Mouse (Mus musculus): ENCODE measurements around the gene Arih2. TPM values are rescaled to one million over a fixed set of nuclear protein-coding genes. Genes with fewer than 3 reads are reported as not detected.
A peak's percentile ranks its signal among the peaks of the same experiment; 100 is the strongest.

Gene Arih2
- total RNA-seq, 2 experiments from 2014 or later, result 47.3 to 51.1 TPM

DNA sequence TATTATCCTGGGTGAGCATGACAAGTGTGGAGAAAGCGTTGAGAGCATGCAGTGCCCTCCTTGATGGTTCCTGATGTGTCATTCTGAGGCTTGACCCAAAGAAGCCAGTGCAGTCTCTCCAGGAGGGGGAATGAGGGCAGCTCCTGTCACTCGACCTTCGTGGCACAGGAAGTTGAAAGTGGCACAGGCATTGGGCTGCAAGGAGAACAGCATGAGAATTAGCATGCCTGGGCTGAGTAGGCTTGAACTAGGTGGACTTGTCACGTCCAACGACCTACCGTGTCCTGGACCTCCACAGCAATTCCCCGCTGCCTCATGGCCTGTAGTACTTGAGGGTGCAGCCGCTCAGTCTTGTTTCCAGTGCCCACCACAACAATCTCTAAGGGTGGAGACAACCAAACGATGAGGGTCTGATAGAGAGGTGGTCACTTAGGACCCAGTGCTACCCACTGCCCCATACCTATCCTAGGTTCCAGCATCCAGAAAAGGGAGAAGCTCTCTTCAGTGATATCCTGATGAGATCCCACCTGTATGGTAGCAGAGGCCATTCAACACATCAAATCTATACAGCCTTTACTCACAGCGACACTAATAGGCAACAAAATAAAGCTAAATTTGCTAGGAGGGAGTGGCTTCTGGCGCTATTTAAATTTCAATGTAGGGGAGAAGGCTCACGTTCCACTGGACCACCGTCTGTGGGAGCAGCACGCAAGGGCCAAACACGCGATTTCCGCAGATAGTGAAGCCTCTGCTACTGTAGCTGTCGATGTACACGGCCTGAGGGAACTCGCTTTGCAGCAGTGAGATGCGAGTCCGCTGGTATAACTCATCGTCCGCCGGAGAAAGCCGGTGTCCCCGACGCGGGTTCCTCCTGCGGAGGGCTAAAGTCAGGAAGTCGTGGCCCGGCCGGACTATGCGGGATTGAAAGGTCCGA lies 83.0 kb downstream of the Arih2 start:
- DNase-seq (ENCODE audit: low spot score in 2 of 2), result peak in 1 of 2 experiments; percentile 17

DNA sequence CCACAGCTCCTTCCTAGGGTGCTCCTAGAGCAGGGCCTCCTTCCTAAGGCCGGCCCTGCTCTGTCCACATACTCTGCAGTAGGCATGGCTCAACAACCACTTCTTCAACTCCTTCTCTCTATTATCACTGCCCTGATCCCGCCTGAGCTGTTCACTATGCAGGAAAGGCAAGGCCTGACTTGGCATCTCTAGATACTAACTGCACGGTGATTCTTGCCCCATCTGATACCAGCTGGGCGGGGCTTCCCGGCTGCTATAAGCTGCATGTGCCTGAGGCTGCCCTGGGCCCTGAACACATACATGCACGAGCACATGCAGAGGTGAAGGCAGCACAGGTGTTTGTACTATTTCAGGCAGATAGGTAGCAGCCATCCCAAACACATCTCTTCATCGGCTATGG lies 85.1 kb downstream of the Arih2 start:
- DNase-seq (ENCODE audit: low spot score in 2 of 2), result no peak

GRCm38 (mm10) chr9:108563671-108564070 lies 85.5 kb downstream of the Arih2 start:
- no peak for DNase-seq (ENCODE audit: low spot score in 2 of 2)

DNA sequence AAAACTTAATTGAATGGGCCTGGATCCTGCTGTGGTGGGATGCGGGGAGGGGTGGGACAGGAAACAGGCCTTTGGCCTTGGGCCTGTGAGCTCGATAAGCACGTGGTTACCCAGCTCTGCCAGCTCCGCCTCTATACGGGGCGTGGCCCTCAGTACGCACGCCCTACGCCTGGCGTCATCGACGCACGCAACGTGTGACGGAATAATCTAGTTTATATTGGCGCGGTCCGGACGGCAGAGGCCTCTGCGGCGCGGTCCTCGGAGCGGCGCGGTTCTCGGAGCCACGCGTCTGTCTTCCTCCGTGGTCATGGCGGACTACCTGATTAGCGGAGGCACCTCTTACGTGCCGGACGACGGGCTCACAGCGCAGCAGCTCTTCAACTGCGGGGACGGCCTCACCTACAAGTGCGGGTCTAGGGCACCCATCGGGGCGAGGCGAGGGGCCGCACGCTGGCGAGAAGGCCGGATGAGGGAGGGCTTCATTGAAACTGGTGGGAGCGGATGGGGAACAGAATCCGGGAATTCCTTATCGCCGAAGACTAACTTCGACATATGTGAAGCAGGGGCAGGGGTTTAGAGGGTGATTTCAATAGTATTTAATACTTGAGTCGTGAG lies 88.9 kb downstream of the Arih2 start, which contains the start of gene Impdh2:
TSS of gene Impdh2 (plus strand) at position 60 of the 615 bp plus-strand sequence.
- DNase-seq (ENCODE audit: low spot score in 2 of 2), result peak; percentile 91 to 94

- no peak for DNase-seq (ENCODE audit: low spot score in 2 of 2)
Measured at GRCm38 (mm10) chr9:108559169-108559568, 90.0 kb downstream of the Arih2 start.

Small RNAs within 50 kb of the gene (microRNA-seq; reads per million reads assigned to microRNA genes)
- gene Gm24083 (0 reads per million in 2 experiments), gene Gm26298 (0 reads per million in 2 experiments), gene Mir191 (0 reads per million in 2 experiments), gene Mir425 (1,046 to 1,160 reads per million in 2 experiments)

Other genes starting within 250 kb of the Arih2 start
- gene Ccdc36, start 220.9 kb downstream of the Arih2 start, total RNA-seq (2021), result under 1 TPM; 0.11 to 0.23 TPM
- gene BC048562, start 212.9 kb downstream of the Arih2 start, total RNA-seq (2021), result not detected
- gene Ccdc71, start 188.9 kb downstream of the Arih2 start, total RNA-seq (2021), result 10 to 100 TPM; 33.6 to 34.1 TPM
- 10 to 100 TPM; 20.7 to 22.7 TPM for gene Klhdc8b, start 187.8 kb downstream of the Arih2 start, total RNA-seq (2021)
- gene Lamb2, start 169.7 kb downstream of the Arih2 start, total RNA-seq (2021), result 10 to 100 TPM; 36.9 to 39.4 TPM
- gene Usp19, start 158.8 kb downstream of the Arih2 start, total RNA-seq (2021), result 100 to 1,000 TPM; 119 to 125 TPM
- 10 to 100 TPM; 95.3 to 97.3 TPM for gene Qars, start 141.7 kb downstream of the Arih2 start, total RNA-seq (2021)
- gene Qrich1, start 132.6 kb downstream of the Arih2 start, total RNA-seq (2021), result 100 to 1,000 TPM; 121 to 129 TPM
- 10 to 100 TPM; 78.2 to 83.9 TPM for gene Impdh2, start 89.1 kb downstream of the Arih2 start, total RNA-seq (2021)
- 10 to 100 TPM; 59.6 to 63.4 TPM for gene Ndufaf3, start 82.0 kb downstream of the Arih2 start, total RNA-seq (2021)
- 10 to 100 TPM; 74.3 to 83.8 TPM for gene Dalrd3, start 79.5 kb downstream of the Arih2 start, total RNA-seq (2021)
- gene Wdr6, start 70.6 kb downstream of the Arih2 start, total RNA-seq (2021), result 100 to 1,000 TPM; 239 to 247 TPM
- 10 to 100 TPM; 48.7 to 49.0 TPM for gene P4htm, start 51.7 kb downstream of the Arih2 start, total RNA-seq (2021)
- gene Slc25a20, start 12.7 kb upstream of the Arih2 start, total RNA-seq (2021), result 10 to 100 TPM; 19.2 to 21.0 TPM
- gene Prkar2a, start 39.9 kb upstream of the Arih2 start, total RNA-seq (2021), result 10 to 100 TPM; 54.9 to 60.6 TPM
- gene Ip6k2, start 134.4 kb upstream of the Arih2 start, total RNA-seq (2021), result 100 to 1,000 TPM; 180 to 190 TPM
- gene Nckipsd, start 159.0 kb upstream of the Arih2 start, total RNA-seq (2021), result 10 to 100 TPM; 40.7 to 43.4 TPM
- gene Celsr3, start 176.9 kb upstream of the Arih2 start, total RNA-seq (2021), result 10 to 100 TPM; 64.6 to 78.9 TPM
- 10 to 100 TPM; 35.8 to 38.1 TPM for gene Slc26a6, start 203.9 kb upstream of the Arih2 start, total RNA-seq (2021)